Mouse (Mus musculus) megakaryocyte, embryonic 14.5 days (primary cell): Measurements from ENCODE around the gene Ranbp9. TPM values are rescaled to one million over a fixed set of nuclear protein-coding genes. Genes with fewer than 3 reads are reported as not detected.

Source experiments
- H3K27me3 ChIP-seq: replicated peaks from 2 replicates; pipeline ENCODE3; 2012; ENCODE audit warnings: inconsistent platforms
- H3K36me3 ChIP-seq: replicated peaks from 2 replicates; pipeline ENCODE3; 2012; ENCODE audit warnings: low read length, inconsistent platforms, mixed read lengths
- H3K4me1 ChIP-seq: 2 replicates; pipeline ENCODE4 v1.6.1; 2012; ENCODE audit warnings: inconsistent platforms
- H3K4me3 ChIP-seq: replicated peaks from 2 replicates; pipeline ENCODE3; 2012; ENCODE audit warnings: moderate library complexity, mild to moderate bottlenecking, inconsistent platforms
- H3K9me3 ChIP-seq: 2 replicates; pipeline ENCODE4 v1.6.1; 2012; ENCODE audit warnings: inconsistent platforms
- FLI1 ChIP-seq: IDR thresholded peaks from 2 replicates; pipeline ENCODE4 v1.6.1; 2012; ENCODE audit warnings: low read length, inconsistent platforms, mixed read lengths
- GATA1 ChIP-seq: IDR thresholded peaks from 3 replicates; pipeline ENCODE4 v1.6.1; 2012; ENCODE audit warnings: mixed read lengths, low read length, inconsistent platforms, borderline replicate concordance
- polyA plus RNA-seq: library from polyadenylated mRNA; stranded (reverse); fragments of >175 nt; gene quantifications from 2 replicates; pipeline ENCODE4 v1.2.3, GENCODE M21; 2012; ENCODE audit warnings: low replicate concordance; ENCODE audit not compliant: insufficient read depth

The Ranbp9 gene
- polyA plus RNA-seq, 1 experiment, result 40.8 TPM

DNA sequence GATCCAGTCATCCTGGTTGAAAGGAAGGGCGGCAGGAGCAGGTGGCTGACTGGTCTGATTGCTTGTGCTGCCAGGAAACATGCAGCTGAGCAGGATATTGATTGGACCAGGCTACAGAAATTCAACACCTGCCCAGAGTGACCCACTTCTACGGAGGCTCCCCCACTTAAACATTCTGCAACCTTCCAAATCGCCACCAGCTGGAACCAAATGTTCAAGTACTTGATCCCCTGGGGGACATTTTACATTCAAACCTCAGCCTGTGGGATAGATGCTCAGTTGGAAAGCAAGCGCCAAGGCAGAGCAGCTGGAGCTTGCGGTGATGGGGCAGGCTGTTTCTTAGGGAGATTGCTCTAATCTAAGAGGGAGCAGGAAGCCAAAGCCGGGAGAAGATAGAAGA lies 35.8 kb upstream of the Ranbp9 start:
- Histone ChIP-seq H3K4me3 (no peak overlapping the region), H3K27me3 (peaks cover 12% of the 10 kb centered on the region), H3K4me1 (peaks cover 67% of the 10 kb centered on the region), H3K36me3 (peaks cover 5% of the 10 kb centered on the region), H3K9me3 (peaks cover 14% of the 10 kb centered on the region)
- TF ChIP-seq FLI1, result no peak
- TF ChIP-seq GATA1, result no peak

- TF ChIP-seq FLI1 (no peak), GATA1 (no peak)
- H3K36me3 ChIP-seq, result peaks cover 5% of the 10 kb centered on the region
- peaks cover 14% of the 10 kb centered on the region for H3K9me3 ChIP-seq
- H3K27me3 ChIP-seq, result peaks cover 10% of the 10 kb centered on the region
- no peak overlapping the region for H3K4me3 ChIP-seq
- peaks cover 66% of the 10 kb centered on the region for H3K4me1 ChIP-seq
Observed at GRCm38 (mm10) chr13:43516119-43516518, 35.0 kb upstream of the Ranbp9 start.

- peaks cover 5% of the 10 kb centered on the region for H3K36me3 ChIP-seq
Observed at GRCm38 (mm10) chr13:43514950-43515358, 33.9 kb upstream of the Ranbp9 start.

GRCm38 (mm10) chr13:43512736-43513135 lies 31.7 kb upstream of the Ranbp9 start:
- peaks cover 5% of the 10 kb centered on the region for H3K36me3 ChIP-seq
- H3K4me1 ChIP-seq, result peaks cover 74% of the 10 kb centered on the region
- TF ChIP-seq GATA1 (no peak), FLI1 (no peak)
- H3K4me3 ChIP-seq, result peak overlapping the region; percentile 75
- peaks cover 14% of the 10 kb centered on the region for H3K9me3 ChIP-seq
- peaks cover 2% of the 10 kb centered on the region for H3K27me3 ChIP-seq

More at GRCm38 (mm10) chr13:43514950-43515358, 33.9 kb upstream of the Ranbp9 start:
- Histone ChIP-seq H3K4me1 (peaks cover 66% of the 10 kb centered on the region), H3K4me3 (no peak overlapping the region), H3K9me3 (peaks cover 14% of the 10 kb centered on the region), H3K27me3 (peaks cover 6% of the 10 kb centered on the region)
- TF ChIP-seq GATA1, result no peak
- no peak for TF ChIP-seq FLI1

DNA sequence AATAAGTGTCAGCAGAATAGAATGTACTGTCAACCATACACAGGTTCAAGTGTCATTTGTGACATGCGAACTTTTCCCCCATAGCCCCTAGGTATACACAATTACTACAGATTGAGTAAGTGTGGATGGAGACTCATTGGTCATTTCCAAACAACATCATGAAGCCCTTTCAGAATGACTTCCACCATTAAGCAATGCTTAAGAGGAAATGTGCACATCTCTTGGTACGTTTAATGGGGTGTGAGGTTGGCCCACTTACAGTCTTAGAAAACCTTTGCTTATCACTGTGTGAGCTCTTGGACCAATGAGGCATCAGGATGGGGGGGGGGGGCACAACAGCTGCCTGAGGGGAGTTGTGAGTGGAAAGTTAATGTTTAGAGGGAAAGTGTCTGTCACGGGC lies 24.7 kb upstream of the Ranbp9 start:
- Histone ChIP-seq H3K4me3 (no peak overlapping the region), H3K4me1 (peaks cover 31% of the 10 kb centered on the region), H3K9me3 (peaks cover 4% of the 10 kb centered on the region; the same call in 1 of the 2 replicates), H3K27me3 (no peaks in the 10 kb centered on the region), H3K36me3 (peaks cover 2% of the 10 kb centered on the region)
- no peak for TF ChIP-seq GATA1
- no peak for TF ChIP-seq FLI1

DNA sequence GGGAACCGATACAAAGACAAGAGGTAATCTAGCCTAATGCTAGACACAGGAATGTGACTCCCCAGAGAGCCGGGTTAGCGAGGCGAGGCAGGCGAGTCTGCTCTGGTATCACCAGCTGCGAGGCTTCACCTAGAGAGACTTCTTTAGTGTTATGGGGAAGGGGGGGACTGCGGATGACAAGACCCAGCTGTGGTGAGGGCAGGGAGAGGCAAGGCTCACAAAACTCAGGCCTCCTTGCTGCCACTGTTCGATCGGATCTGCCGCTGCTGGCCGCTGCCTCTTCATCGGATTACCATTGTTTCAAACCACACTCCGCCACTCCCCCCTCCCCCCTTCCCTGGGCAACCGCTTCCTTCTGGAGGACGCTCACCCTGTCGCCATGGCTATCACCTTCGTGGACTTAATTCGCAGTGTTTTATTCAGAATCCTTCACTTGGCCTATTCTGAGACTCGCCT lies 22.3 kb upstream of the Ranbp9 start:
- Histone ChIP-seq H3K27me3 (no peaks in the 10 kb centered on the region), H3K9me3 (peaks cover 7% of the 10 kb centered on the region; the same call in 1 of the 2 replicates), H3K36me3 (peaks cover 2% of the 10 kb centered on the region), H3K4me1 (peaks cover 23% of the 10 kb centered on the region), H3K4me3 (peak overlapping the region; percentile 81)
- TF ChIP-seq GATA1 (no peak), FLI1 (no peak)

DNA sequence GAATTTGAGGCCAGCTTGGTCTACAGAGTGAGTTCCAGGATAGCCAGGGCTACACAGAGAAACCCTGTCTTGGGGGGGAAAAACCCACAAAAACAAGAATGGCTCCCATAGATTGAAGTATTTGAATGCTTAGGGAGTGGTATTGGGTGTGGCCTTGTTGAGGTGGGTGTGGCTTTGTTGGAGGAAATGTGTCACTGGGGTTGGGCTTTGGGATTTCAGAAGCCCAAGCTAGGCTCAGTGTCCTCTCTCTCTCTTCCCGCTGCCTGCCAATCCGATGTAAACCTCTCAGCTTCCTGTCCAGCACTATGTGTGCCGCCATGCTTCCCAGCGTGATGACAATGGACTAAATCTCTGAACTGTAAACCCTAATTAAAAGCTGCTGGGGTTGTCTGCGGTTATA lies 20.5 kb upstream of the Ranbp9 start:
- no peak for TF ChIP-seq GATA1
- TF ChIP-seq FLI1, result no peak
- H3K36me3 ChIP-seq, result peaks cover 2% of the 10 kb centered on the region

DNA sequence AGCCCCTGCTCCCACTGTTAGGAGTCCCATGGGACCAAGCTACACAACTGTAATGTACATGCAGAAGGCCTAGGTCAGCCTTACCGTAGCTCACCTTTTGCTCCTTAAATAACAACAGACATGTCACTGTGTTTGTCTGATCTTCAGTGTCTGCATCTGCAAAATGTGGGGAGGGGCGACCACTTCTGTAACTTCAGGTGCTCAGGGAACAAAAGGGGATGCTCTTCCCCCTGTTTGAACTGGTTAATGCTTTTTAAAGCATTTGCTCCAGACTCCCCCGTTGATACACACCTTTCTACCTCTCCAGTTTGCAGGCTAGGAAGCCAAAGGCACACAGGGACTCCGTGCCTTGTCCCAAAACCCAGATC lies 19.4 kb upstream of the Ranbp9 start:
- H3K36me3 ChIP-seq, result peaks cover 2% of the 10 kb centered on the region
- peaks cover 12% of the 10 kb centered on the region; the same call in 1 of the 2 replicates for H3K9me3 ChIP-seq
- no peaks in the 10 kb centered on the region for H3K27me3 ChIP-seq
- no peak overlapping the region for H3K4me3 ChIP-seq
- H3K4me1 ChIP-seq, result peaks cover 29% of the 10 kb centered on the region
- TF ChIP-seq GATA1, result no peak
- no peak for TF ChIP-seq FLI1

More for the DNA sequence above, 20.5 kb upstream of the Ranbp9 start:
- H3K4me1 ChIP-seq, result peaks cover 27% of the 10 kb centered on the region
- H3K27me3 ChIP-seq, result no peaks in the 10 kb centered on the region
- peaks cover 12% of the 10 kb centered on the region; the same call in 1 of the 2 replicates for H3K9me3 ChIP-seq
- H3K4me3 ChIP-seq, result no peak overlapping the region

DNA sequence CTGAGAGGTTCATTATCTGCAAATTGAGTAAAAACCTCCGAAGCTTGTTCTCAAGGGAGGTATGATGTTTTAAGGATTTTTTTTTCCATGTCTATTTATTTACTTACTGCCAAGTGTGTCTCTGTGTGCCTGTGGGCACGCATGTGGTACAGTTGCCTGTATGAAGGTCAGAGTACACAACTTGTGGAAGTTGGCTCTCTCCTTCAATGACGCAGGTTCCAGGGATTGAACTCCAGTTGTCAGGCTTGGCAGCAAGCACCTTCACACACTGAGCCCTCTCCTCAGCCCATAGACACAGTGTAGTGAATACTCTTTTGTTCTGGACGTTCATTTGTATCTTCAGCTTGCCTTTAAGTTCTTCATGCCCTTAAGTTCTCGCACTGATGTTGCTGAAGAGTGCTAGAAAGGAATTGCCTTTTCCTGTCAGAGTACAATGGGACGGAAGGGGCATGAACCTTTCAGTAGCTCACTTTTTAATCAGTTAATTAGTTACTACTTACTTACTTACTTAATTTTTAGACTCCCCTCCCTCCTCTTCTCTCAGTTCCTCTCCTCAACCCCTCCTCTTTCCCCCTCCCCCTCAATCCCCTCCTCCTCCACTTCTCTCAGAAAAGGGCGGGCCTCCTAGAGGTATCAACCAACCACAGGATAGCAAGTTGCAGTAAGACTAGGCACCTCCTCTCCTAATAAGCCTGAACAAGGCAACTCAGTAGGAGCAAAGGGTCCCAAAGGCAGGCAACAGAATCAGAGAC lies 18.8 kb upstream of the Ranbp9 start:
- peaks cover 29% of the 10 kb centered on the region for H3K4me1 ChIP-seq
- H3K27me3 ChIP-seq, result no peaks in the 10 kb centered on the region
- peaks cover 12% of the 10 kb centered on the region; the same call in 1 of the 2 replicates for H3K9me3 ChIP-seq
- H3K36me3 ChIP-seq, result peaks cover 2% of the 10 kb centered on the region
- no peak overlapping the region for H3K4me3 ChIP-seq
- TF ChIP-seq FLI1, result no peak
- TF ChIP-seq GATA1, result no peak

- TF ChIP-seq GATA1 (no peak), FLI1 (no peak)
- Histone ChIP-seq H3K9me3 (peaks cover 12% of the 10 kb centered on the region; the same call in 1 of the 2 replicates), H3K4me1 (peaks cover 28% of the 10 kb centered on the region), H3K27me3 (no peaks in the 10 kb centered on the region), H3K4me3 (peak overlapping the region; percentile 24), H3K36me3 (peaks cover 2% of the 10 kb centered on the region)
Observed at GRCm38 (mm10) chr13:43498849-43499248, 17.8 kb upstream of the Ranbp9 start.
